Mouse (Mus musculus): ENCODE results near the gene Etl4. TPM values are rescaled to one million over a fixed set of nuclear protein-coding genes. Genes with fewer than 3 reads are reported as not detected.
"Not testable (repeated sequence)": the region's sequence is repeated elsewhere in the genome, so short reads cannot be mapped to it uniquely, and the experiment has no call there.

Etl4 gene
- total RNA-seq, 1 experiment from 2014 or later: 41.4 TPM

GRCm38 (mm10) chr2:20302517-20302916 lies 392.9 kb downstream of the Etl4 start:
- no peak for DNase-seq

GRCm38 (mm10) chr2:20324954-20325353 lies 415.4 kb downstream of the Etl4 start:
- no peak for DNase-seq

DNA sequence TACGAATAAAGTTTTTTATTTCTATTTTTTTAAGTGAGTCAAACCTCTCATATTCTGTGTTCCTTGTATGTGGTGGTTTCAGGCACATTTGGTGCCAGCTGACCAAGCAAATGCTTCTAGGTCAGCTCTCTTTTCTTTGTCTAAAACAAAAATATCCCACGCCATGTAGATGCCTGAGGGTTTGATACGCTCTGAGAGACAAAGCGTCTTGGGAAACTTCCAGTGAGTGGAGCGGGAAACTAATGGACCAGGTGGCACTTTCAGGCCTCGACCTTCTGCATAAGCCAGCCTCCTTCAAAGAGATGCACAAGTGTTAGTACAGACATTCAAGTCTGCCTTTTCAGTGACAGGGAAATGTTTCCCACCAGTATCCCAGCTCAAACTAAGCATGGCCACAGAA lies 426.6 kb downstream of the Etl4 start:
- no peak for DNase-seq

- no peak for DNase-seq
Measured at GRCm38 (mm10) chr2:20339016-20339734, 429.6 kb downstream of the Etl4 start.

GRCm38 (mm10) chr2:20339919-20340318 lies 430.3 kb downstream of the Etl4 start:
- no peak for DNase-seq

GRCm38 (mm10) chr2:20346873-20347272 lies 437.3 kb downstream of the Etl4 start:
- no peak for DNase-seq

DNA sequence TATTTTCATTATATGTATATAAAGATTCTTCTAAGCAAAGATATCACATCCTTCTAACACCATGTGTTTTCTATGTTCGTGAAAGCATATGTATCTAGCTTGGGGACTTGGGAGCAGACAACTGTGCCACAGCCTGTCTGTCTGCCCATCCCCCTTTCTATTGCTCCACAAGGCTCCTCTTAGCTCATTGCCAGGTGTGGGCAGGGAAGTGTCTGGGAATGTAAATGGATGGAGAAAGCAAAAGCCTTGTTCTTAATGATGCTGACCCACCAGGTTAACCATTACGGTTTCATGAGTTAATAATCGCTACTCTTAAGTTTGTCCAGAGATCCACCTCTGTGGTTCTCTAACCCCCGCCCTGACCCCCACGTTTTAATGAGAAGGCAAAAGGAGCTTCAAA lies 439.7 kb downstream of the Etl4 start:
- no peak for DNase-seq

DNA sequence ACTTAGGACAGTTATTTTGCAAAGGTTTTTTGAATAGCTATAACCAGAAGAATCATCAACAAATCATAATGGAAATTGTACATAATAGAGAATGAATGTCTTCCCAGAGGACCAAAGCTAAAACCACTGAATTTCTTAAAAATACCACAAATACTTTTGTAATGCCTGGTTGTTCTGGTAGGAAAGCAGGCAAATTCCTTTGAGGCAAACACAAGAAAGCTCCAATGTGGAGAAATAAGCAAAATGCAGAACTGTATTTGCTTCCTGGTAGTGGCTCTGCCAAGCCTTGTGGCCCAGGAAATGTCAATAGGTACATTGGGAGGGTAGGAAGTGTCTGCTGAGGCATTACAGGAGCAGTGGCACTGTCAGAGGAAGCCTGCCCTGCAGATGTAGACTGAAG lies 443.2 kb downstream of the Etl4 start:
- no peak for DNase-seq

DNA sequence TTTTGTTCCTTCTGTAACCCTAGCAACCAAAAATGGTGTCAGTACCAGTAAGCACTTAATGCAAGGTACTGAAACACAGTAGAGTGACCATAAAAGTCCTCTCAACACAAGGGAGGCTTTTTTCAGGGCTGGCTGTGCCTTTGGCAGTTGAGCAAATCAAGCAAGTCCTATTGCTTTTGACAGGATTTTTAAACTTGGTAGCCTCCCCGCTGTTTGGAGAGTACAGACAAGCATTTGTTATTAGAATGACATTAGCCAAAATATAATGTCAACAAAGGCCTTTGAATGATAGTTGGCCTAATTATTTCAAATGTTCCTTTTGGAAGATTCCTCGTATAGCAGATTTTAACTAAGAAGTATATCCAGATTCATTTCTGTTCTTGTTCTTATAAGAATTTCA lies 467.4 kb downstream of the Etl4 start:
- DNase-seq: no peak

GRCm38 (mm10) chr2:20380874-20381273 lies 471.3 kb downstream of the Etl4 start:
- not testable (repeated sequence) for DNase-seq

- DNase-seq: peak; percentile 11
Measured at GRCm38 (mm10) chr2:20394083-20394482, 484.5 kb downstream of the Etl4 start.

DNA sequence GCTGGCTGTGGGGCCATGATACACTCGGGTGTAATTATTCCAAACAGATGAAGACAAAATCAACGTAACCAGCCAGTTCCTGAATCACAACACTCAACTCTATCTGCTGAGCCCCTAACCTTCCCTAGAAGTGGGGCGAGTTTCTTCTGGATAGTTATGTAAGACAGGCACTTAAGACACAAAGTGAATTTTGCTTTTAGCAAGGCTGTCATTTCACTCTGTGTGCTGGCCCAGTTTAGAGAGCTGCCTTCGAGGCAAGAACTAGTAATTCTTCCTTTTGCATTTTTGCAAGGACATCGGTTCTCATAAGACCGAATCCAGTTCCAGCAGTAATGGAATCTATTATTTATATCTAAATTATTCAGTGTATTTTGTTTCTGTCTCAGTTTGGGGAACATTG lies 487.4 kb downstream of the Etl4 start:
- DNase-seq: no peak

GRCm38 (mm10) chr2:20400556-20400955 lies 491.0 kb downstream of the Etl4 start:
- no peak for DNase-seq

- no peak for DNase-seq
Measured at GRCm38 (mm10) chr2:20404395-20404794, 494.8 kb downstream of the Etl4 start.

- DNase-seq: no peak
Measured at GRCm38 (mm10) chr2:20407101-20407500, 497.5 kb downstream of the Etl4 start.

DNA sequence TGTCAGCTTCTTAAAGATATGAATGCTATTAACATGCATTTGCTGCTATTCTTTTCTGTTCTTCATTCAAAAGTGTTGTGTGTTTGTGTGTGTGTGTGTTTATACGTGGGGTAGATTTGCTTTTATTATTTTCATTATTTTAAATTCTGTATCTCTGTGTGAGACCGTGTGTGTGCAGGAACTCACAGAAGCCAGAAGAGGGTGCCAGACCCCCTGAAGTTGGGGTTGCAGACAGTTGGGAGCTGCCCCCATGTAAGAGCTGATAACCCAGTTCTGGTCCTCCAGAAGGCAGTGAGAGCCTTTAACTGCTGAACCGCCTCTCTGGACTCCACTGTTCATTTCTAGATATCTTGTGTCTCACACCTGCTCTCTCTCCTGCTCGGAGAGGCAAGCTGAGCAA lies 505.3 kb downstream of the Etl4 start:
- peak; percentile 11 for DNase-seq

DNA sequence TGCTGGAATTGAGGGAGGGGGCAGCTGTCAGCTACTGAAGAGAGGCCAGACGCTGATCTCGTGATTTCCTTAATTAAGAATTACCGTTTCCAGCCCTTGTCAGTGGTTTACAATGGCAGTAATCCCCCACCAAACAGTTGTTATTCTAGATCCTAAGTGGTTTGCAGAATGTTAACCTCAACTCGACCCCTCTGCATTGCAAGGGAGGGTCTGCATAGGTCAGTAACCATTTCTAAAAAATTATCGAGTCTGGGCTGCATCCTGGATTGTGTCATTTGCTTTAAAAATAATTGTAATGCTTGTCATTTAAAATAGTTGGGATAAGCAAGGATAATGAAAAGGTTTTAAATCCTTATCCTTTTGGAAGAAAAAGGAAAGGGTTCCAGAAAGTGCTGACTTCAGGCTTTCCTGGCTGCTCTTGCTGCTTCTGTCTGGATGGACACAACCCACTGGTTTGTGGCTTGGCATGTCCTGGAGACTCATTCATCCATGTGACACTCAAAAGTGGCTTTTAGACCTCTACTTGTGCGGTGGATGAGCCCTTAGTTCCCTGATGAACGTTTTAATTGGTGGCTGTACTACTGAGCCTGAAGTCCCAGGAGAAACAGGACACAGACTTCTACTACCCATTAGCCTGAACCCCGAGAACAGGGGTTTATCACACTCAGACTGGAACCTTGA lies 507.5 kb downstream of the Etl4 start:
- DNase-seq: no peak

DNA sequence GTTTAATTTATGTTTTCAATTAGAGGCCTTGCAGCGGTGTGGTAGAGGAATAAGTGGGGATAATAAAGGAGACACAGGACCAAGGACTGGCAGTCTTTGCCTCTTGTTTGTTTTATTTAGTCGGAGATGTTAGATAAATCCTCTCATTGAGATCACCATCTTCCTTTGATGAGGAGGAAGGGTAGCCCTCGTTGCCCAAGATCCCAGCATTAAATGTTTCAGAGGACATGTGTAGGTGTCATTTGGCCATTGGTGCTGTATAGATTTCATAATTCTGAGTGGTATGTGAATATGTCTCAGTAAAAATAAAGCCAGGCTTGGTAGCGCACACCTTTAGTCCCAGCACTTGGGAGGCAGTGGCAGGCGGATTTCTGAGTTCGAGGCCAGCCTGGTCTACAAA lies 508.4 kb downstream of the Etl4 start:
- DNase-seq: no peak

GRCm38 (mm10) chr2:20419975-20420374 lies 510.4 kb downstream of the Etl4 start:
- no peak for DNase-seq

DNA sequence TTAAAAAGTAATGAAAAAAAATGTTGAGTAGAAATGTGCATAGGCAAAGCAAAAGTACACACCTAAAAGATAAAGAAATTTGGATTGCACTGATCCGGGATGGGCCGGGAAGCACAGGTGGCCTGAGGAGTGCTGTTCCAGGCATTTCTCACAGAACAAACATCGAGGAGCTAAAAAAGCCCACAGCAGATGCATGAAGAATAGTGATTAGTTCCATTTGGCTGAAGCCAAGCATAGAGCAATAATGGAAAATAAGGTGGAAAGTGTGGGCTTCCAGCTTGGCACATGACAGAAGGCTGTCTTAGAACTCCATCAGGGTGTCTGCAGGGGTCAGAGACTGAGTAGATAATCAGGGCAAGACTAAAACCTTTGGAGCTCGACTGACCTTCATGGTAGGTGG lies 512.7 kb downstream of the Etl4 start:
- no peak for DNase-seq

DNA sequence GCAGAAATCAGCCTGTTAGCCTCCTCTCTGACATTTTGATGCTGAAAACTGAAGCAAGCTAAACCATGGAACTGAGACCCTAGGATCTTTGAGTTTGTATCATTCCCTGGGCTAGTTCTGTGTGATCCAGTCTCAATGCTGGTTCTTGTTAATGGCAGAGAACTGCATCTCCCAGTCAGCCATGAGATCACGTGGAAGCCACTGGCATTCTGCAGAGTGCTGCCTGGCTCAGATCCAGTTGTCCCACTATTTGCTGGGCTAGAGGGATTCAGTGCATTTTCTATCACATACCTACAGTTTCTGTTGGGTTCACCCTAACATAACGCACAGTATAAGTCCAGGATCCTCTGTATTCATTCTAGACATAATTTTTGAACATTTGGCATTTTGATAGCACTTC lies 524.1 kb downstream of the Etl4 start:
- DNase-seq: no peak

GRCm38 (mm10) chr2:20435530-20435929 lies 526.0 kb downstream of the Etl4 start:
- DNase-seq: no peak

- no peak for DNase-seq
Measured at GRCm38 (mm10) chr2:20442731-20443130, 533.2 kb downstream of the Etl4 start.

All from adrenal gland, postnatal 14 days (tissue).